Mouse (Mus musculus): ENCODE results near the gene Gm3250.
"Not testable (repeated sequence)": the region's sequence is repeated elsewhere in the genome, so short reads cannot be mapped to it uniquely, and the experiment has no call there.

GRCm38 (mm10) chr10:77772142-77772541, 10.2 kb downstream of the Gm3250 start:
- TF ChIP-seq CTCF, EP300 (IDR thresholded peaks at IDR 0.05; ENCODE audit: low read depth): not testable (repeated sequence)

All from liver, postnatal 0 days (tissue).